Mouse (Mus musculus): ENCODE results near the gene Gpr107. TPM values are rescaled to one million over a fixed set of nuclear protein-coding genes. Genes with fewer than 3 reads are reported as not detected.

Gene Gpr107
- polyA plus RNA-seq, 1 experiment from 2014 or later: 34.9 TPM

- no peaks in the 10 kb centered on the region for H3K36me3 ChIP-seq (ENCODE audit: control insufficient read depth, insufficient read depth, low read length)
- no peak overlapping the region for H3K4me2 ChIP-seq (ENCODE audit: low read length)
- ATAC-seq: no peak
- no peak overlapping the region for H3K27ac ChIP-seq (ENCODE audit: low read length)
- no peaks in the 10 kb centered on the region for H3K27me3 ChIP-seq (ENCODE audit: control insufficient read depth, insufficient read depth, low read depth, low read length)
- no peak overlapping the region for H3K4me3 ChIP-seq (ENCODE audit: low read depth, low read length)
- H3K4me1 ChIP-seq (ENCODE audit: control insufficient read depth, insufficient read depth, low read length): no peaks in the 10 kb centered on the region; the same call in 1 of the 2 replicates
- H3K9me3 ChIP-seq (replicated peaks; ENCODE audit: control insufficient read depth, low read length, poor library complexity, severe bottlenecking): no peaks in the 10 kb centered on the region
- 94% methylated on average over 2 of the region's 2 CpGs for WGBS
- no peak overlapping the region for H3K9ac ChIP-seq (ENCODE audit: low read depth, low read length)
Observed at GRCm38 (mm10) chr2:31114205-31114604, 37.9 kb upstream of the Gpr107 start.

GRCm38 (mm10) chr2:31115091-31115942, 36.8 kb upstream of the Gpr107 start:
- Histone ChIP-seq H3K27me3 (ENCODE audit: control insufficient read depth, insufficient read depth, low read depth, low read length) (no peaks in the 10 kb centered on the region), H3K4me1 (ENCODE audit: control insufficient read depth, insufficient read depth, low read length) (peaks cover 2% of the 10 kb centered on the region; the same call in 1 of the 2 replicates), H3K9ac (ENCODE audit: low read depth, low read length) (no peak overlapping the region), H3K27ac (ENCODE audit: low read length) (no peak overlapping the region), H3K4me3 (ENCODE audit: low read depth, low read length) (no peak overlapping the region), H3K4me2 (ENCODE audit: low read length) (no peak overlapping the region), H3K36me3 (ENCODE audit: control insufficient read depth, insufficient read depth, low read length) (no peaks in the 10 kb centered on the region), H3K9me3 (replicated peaks; ENCODE audit: control insufficient read depth, low read length, poor library complexity, severe bottlenecking) (no peaks in the 10 kb centered on the region)
- 94% methylated on average over 10 of the region's 10 CpGs for WGBS
- no peak for ATAC-seq

GRCm38 (mm10) chr2:31115943-31116731, 36.0 kb upstream of the Gpr107 start:
- ATAC-seq: peak; percentile 21; the same call in 1 of the 2 replicates
- Histone ChIP-seq H3K4me2 (ENCODE audit: low read length) (no peak overlapping the region), H3K9ac (ENCODE audit: low read depth, low read length) (no peak overlapping the region), H3K4me1 (ENCODE audit: control insufficient read depth, insufficient read depth, low read length) (peaks cover 2% of the 10 kb centered on the region; the same call in 1 of the 2 replicates), H3K9me3 (replicated peaks; ENCODE audit: control insufficient read depth, low read length, poor library complexity, severe bottlenecking) (no peaks in the 10 kb centered on the region), H3K27me3 (ENCODE audit: control insufficient read depth, insufficient read depth, low read depth, low read length) (no peaks in the 10 kb centered on the region), H3K36me3 (ENCODE audit: control insufficient read depth, insufficient read depth, low read length) (no peaks in the 10 kb centered on the region), H3K4me3 (ENCODE audit: low read depth, low read length) (no peak overlapping the region), H3K27ac (ENCODE audit: low read length) (no peak overlapping the region)
- 69% methylated on average over 10 of the region's 10 CpGs for WGBS

- no peak overlapping the region for H3K4me2 ChIP-seq (ENCODE audit: low read length)
- 87% methylated on average over 3 of the region's 3 CpGs for WGBS
- no peak overlapping the region for H3K9ac ChIP-seq (ENCODE audit: low read depth, low read length)
- no peaks in the 10 kb centered on the region for H3K9me3 ChIP-seq (replicated peaks; ENCODE audit: control insufficient read depth, low read length, poor library complexity, severe bottlenecking)
- H3K4me3 ChIP-seq (ENCODE audit: low read depth, low read length): no peak overlapping the region
- H3K27ac ChIP-seq (ENCODE audit: low read length): no peak overlapping the region
- no peak for ATAC-seq
- no peaks in the 10 kb centered on the region for H3K27me3 ChIP-seq (ENCODE audit: control insufficient read depth, insufficient read depth, low read depth, low read length)
- peaks cover 2% of the 10 kb centered on the region; the same call in 1 of the 2 replicates for H3K4me1 ChIP-seq (ENCODE audit: control insufficient read depth, insufficient read depth, low read length)
- H3K36me3 ChIP-seq (ENCODE audit: control insufficient read depth, insufficient read depth, low read length): no peaks in the 10 kb centered on the region
Observed at GRCm38 (mm10) chr2:31118211-31118610, 33.9 kb upstream of the Gpr107 start.

GRCm38 (mm10) chr2:31118639-31119380, 33.3 kb upstream of the Gpr107 start:
- ATAC-seq: 0 out of 2 replicates have a peak, but pooled peaks have one; percentile 21
- Histone ChIP-seq H3K27me3 (ENCODE audit: control insufficient read depth, insufficient read depth, low read depth, low read length) (no peaks in the 10 kb centered on the region), H3K9ac (ENCODE audit: low read depth, low read length) (no peak overlapping the region), H3K27ac (ENCODE audit: low read length) (peak overlapping the region; percentile 62; the same call in 1 of the 2 replicates), H3K4me3 (ENCODE audit: low read depth, low read length) (no peak overlapping the region), H3K36me3 (ENCODE audit: control insufficient read depth, insufficient read depth, low read length) (no peaks in the 10 kb centered on the region), H3K4me2 (ENCODE audit: low read length) (no peak overlapping the region), H3K9me3 (replicated peaks; ENCODE audit: control insufficient read depth, low read length, poor library complexity, severe bottlenecking) (no peaks in the 10 kb centered on the region), H3K4me1 (ENCODE audit: control insufficient read depth, insufficient read depth, low read length) (peaks cover 2% of the 10 kb centered on the region; the same call in 1 of the 2 replicates)
- 86% methylated on average over 10 of the region's 10 CpGs for WGBS

GRCm38 (mm10) chr2:31119795-31120194, 32.3 kb upstream of the Gpr107 start:
- Histone ChIP-seq H3K9ac (ENCODE audit: low read depth, low read length) (no peak overlapping the region), H3K4me2 (ENCODE audit: low read length) (no peak overlapping the region), H3K9me3 (replicated peaks; ENCODE audit: control insufficient read depth, low read length, poor library complexity, severe bottlenecking) (no peaks in the 10 kb centered on the region), H3K27ac (ENCODE audit: low read length) (peak overlapping the region; percentile 62; the same call in 1 of the 2 replicates), H3K27me3 (ENCODE audit: control insufficient read depth, insufficient read depth, low read depth, low read length) (no peaks in the 10 kb centered on the region), H3K4me1 (ENCODE audit: control insufficient read depth, insufficient read depth, low read length) (peaks cover 2% of the 10 kb centered on the region; the same call in 1 of the 2 replicates), H3K36me3 (ENCODE audit: control insufficient read depth, insufficient read depth, low read length) (no peaks in the 10 kb centered on the region), H3K4me3 (ENCODE audit: low read depth, low read length) (no peak overlapping the region)
- 53% methylated on average over 13 of the region's 13 CpGs for WGBS
- peak; percentile 60; the same call in 1 of the 2 replicates for ATAC-seq

- no peak for ATAC-seq
- H3K4me2 ChIP-seq (ENCODE audit: low read length): no peak overlapping the region
- H3K36me3 ChIP-seq (ENCODE audit: control insufficient read depth, insufficient read depth, low read length): no peaks in the 10 kb centered on the region
- no peak overlapping the region for H3K27ac ChIP-seq (ENCODE audit: low read length)
- H3K4me1 ChIP-seq (ENCODE audit: control insufficient read depth, insufficient read depth, low read length): peaks cover 2% of the 10 kb centered on the region; the same call in 1 of the 2 replicates
- H3K4me3 ChIP-seq (ENCODE audit: low read depth, low read length): no peak overlapping the region
- H3K9me3 ChIP-seq (replicated peaks; ENCODE audit: control insufficient read depth, low read length, poor library complexity, severe bottlenecking): no peaks in the 10 kb centered on the region
- no peaks in the 10 kb centered on the region for H3K27me3 ChIP-seq (ENCODE audit: control insufficient read depth, insufficient read depth, low read depth, low read length)
- 80% methylated on average over 7 of the region's 7 CpGs for WGBS
- no peak overlapping the region for H3K9ac ChIP-seq (ENCODE audit: low read depth, low read length)
Observed at GRCm38 (mm10) chr2:31121131-31121693, 30.9 kb upstream of the Gpr107 start.

GRCm38 (mm10) chr2:31122806-31123205, 29.3 kb upstream of the Gpr107 start:
- Histone ChIP-seq H3K4me1 (ENCODE audit: control insufficient read depth, insufficient read depth, low read length) (peaks cover 3% of the 10 kb centered on the region; the same call in 1 of the 2 replicates), H3K27ac (ENCODE audit: low read length) (no peak overlapping the region), H3K9me3 (replicated peaks; ENCODE audit: control insufficient read depth, low read length, poor library complexity, severe bottlenecking) (no peaks in the 10 kb centered on the region), H3K36me3 (ENCODE audit: control insufficient read depth, insufficient read depth, low read length) (no peaks in the 10 kb centered on the region), H3K27me3 (ENCODE audit: control insufficient read depth, insufficient read depth, low read depth, low read length) (no peaks in the 10 kb centered on the region), H3K4me3 (ENCODE audit: low read depth, low read length) (no peak overlapping the region), H3K4me2 (ENCODE audit: low read length) (no peak overlapping the region), H3K9ac (ENCODE audit: low read depth, low read length) (no peak overlapping the region)
- WGBS: 87% methylated on average over 5 of the region's 5 CpGs
- no peak for ATAC-seq

Data from midbrain, embryonic 16.5 days (tissue).